Mouse (Mus musculus) megakaryocyte, adult 5-6 weeks (primary cell): Measurements from ENCODE around the gene Igf1. TPM values are rescaled to one million over a fixed set of nuclear protein-coding genes. Genes with fewer than 3 reads are reported as not detected.

Experiments used
- ATAC-seq: 2 replicates; pipeline ENCODE4 v1.8.0; 2016; ENCODE audit warnings: mild to moderate bottlenecking, inconsistent platforms; ENCODE audit not compliant: poor library complexity, severe bottlenecking
- total RNA-seq, 2 experiments: library from RNA; stranded (forward) in 1 of 2; stranded (reverse) in 1 of 2; fragments of 153-499, 151-499 nt in 1 of 2; fragments of 221-1000, 200-1000 nt in 1 of 2; gene quantifications; 2 replicates each; pipeline versions ENCODE4 v1.2.3 to v1.2.4; 2015 to 2017

The Igf1 gene
- total RNA-seq, 2 experiments from 2014 or later: 0.13 to 0.48 TPM

GRCm38 (mm10) chr10:87894461-87895120, 36.5 kb downstream of the Igf1 start:
- ATAC-seq: no peak

- ATAC-seq: no peak
These were observed 37.3 kb downstream of the Igf1 start for GRCm38 (mm10) chr10:87895351-87895750.

- ATAC-seq: no peak
These were observed 39.3 kb downstream of the Igf1 start for GRCm38 (mm10) chr10:87897331-87897730.

- ATAC-seq: no peak
These were observed 40.8 kb downstream of the Igf1 start for GRCm38 (mm10) chr10:87898826-87899225.

GRCm38 (mm10) chr10:87901916-87902315, 43.9 kb downstream of the Igf1 start:
- ATAC-seq: no peak

- ATAC-seq: no peak
These were observed 46.3 kb downstream of the Igf1 start for GRCm38 (mm10) chr10:87904324-87904723.

- ATAC-seq: no peak
These were observed 47.0 kb downstream of the Igf1 start for GRCm38 (mm10) chr10:87905087-87905486.

GRCm38 (mm10) chr10:87906121-87906520, 48.1 kb downstream of the Igf1 start:
- no peak for ATAC-seq

GRCm38 (mm10) chr10:87906757-87907307, 48.8 kb downstream of the Igf1 start:
- ATAC-seq: no peak

GRCm38 (mm10) chr10:87913852-87914251, 55.8 kb downstream of the Igf1 start:
- no peak for ATAC-seq

GRCm38 (mm10) chr10:87914932-87915331, 56.9 kb downstream of the Igf1 start:
- ATAC-seq: peak; percentile 40; the same call in 1 of the 2 replicates

- no peak for ATAC-seq
These were observed 57.7 kb downstream of the Igf1 start for GRCm38 (mm10) chr10:87915782-87916181.

GRCm38 (mm10) chr10:87922263-87922662, 64.2 kb downstream of the Igf1 start:
- ATAC-seq: no peak

- ATAC-seq: no peak
These were observed 68.5 kb downstream of the Igf1 start for GRCm38 (mm10) chr10:87926564-87926963.

- ATAC-seq: no peak
These were observed 69.1 kb downstream of the Igf1 start for GRCm38 (mm10) chr10:87927131-87927609.

- ATAC-seq: no peak
These were observed 90.1 kb downstream of the Igf1 start for GRCm38 (mm10) chr10:87948192-87948591.

GRCm38 (mm10) chr10:87971536-87971935, 113.5 kb downstream of the Igf1 start:
- ATAC-seq: no peak

- no peak for ATAC-seq
These were observed 116.0 kb downstream of the Igf1 start for GRCm38 (mm10) chr10:87973911-87974631.

GRCm38 (mm10) chr10:87985375-87985774, 127.3 kb downstream of the Igf1 start:
- ATAC-seq: no peak

- ATAC-seq: no peak
These were observed 128.1 kb downstream of the Igf1 start for GRCm38 (mm10) chr10:87986201-87986600.
